In the genomic region with DNA sequence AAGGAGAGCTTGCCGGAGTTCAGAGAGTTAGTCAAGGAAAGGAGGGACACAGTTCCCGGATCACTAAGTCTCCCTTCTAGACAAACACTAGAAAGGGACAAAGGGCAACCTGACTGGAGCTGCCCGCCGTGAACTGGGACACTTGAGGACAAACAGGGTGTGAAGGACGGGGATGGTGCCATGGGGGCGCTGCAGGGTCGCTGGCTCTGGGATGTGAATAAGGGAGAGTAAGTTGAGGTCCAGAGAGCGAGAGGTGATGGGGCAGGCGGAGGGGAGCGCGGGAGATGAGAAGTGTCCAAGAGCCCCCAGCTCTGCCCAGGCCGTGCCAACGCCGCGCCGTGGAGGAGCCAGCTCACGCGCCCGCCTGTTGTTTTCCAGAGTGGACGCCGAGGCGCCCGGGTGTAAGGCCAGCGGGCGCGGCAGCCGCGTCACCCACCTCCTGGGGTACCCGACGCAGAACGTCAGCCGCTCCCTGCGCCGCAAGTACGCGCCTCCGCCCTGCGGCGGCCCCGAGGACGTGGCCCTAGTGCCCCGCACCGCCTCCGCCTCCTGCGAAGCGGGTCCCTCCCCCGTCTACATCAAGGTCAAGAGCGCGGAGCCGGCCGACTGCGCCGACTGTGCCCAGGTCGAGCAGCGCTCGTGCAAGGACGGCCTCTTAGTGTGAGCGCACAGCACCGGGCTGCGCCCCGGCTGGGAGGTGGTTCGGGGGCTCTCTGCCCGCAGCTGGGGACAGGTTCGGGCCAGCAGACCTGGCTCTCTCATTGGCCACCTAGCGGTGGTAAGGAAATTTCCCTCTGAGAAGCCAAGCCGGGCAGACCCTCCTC, we compare ENCODE assay signal across 8 mouse cellular contexts. TPM values are rescaled to one million over a fixed set of nuclear protein-coding genes. Genes with fewer than 3 reads are reported as not detected.
A peak's percentile ranks its signal among the peaks of the same experiment; 100 is the strongest.
DNase-seq lines count a peak whose midpoint lies in the region; ATAC-seq lines count a peak whose summit lies in the region.

No protein-coding gene starts in this region.

- peak overlapping the region; percentile 69 for H3K4me3 ChIP-seq in intestine, embryonic 16.5 days (ENCODE audit: low read length)

- peak overlapping the region; percentile 97 for H3K4me2 ChIP-seq in intestine, embryonic 16.5 days (ENCODE audit: low read depth, low read length)

- DNase-seq in adrenal gland, adult 18-20 months (ENCODE audit: low spot score in 2 of 2) = peak; percentile 70 to 83
- peak; percentile 89 for DNase-seq in embryo, embryonic 11 days
- DNase-seq in left cerebral cortex, postnatal 36 days (ENCODE audit: low spot score in 2 of 2) = peak; percentile 64 to 69
- DNase-seq in mesoderm, embryonic 11.5 days (ENCODE audit: low read depth, low spot score) = peak; percentile 87
- peak; percentile 34 for DNase-seq in right cerebral cortex, postnatal 36 days (ENCODE audit: low spot score in 2 of 2)
- no peak for DNase-seq in adipocyte (ENCODE audit: low spot score)

- peak overlapping the region; percentile 74 for H3K9ac ChIP-seq in intestine, embryonic 16.5 days (ENCODE audit: low read depth, low read length)

- ATAC-seq in granulocyte monocyte progenitor cell, adult 5-6 weeks (replicated peaks; ENCODE audit: poor library complexity, severe bottlenecking) = peak; percentile 66
- peak; percentile 92 for ATAC-seq in intestine, embryonic 16.5 days

- H3K4me1 ChIP-seq in intestine, embryonic 16.5 days (ENCODE audit: control insufficient read depth, insufficient read depth, low read length) = peaks cover 10% of the 10 kb centered on the region

- no peaks in the 10 kb centered on the region for H3K36me3 ChIP-seq in intestine, embryonic 16.5 days (ENCODE audit: control insufficient read depth, insufficient read depth, low read length)

- peak overlapping the region; percentile 30; the same call in 1 of the 2 replicates for H3K27ac ChIP-seq in intestine, embryonic 16.5 days (ENCODE audit: low read length)

- intact Hi-C loops in left cerebral cortex, postnatal 36 days (cut with DNase I) = loop anchor here (2.0 to 5.0 kb wide), 2 partner anchors 34 to 54 kb away; no protein-coding TSS in a partner anchor

- under 1% methylated on average over 66 of the region's 66 CpGs for WGBS in intestine, embryonic 16.5 days

- H3K9me3 ChIP-seq in intestine, embryonic 16.5 days (ENCODE audit: control insufficient read depth, low read length) = no peaks in the 10 kb centered on the region

- H3K27me3 ChIP-seq in intestine, embryonic 16.5 days (replicated peaks; ENCODE audit: control insufficient read depth, insufficient read depth, low read length) = 0 out of 2 replicates have a peak, but pooled peaks cover 7% of the 10 kb centered on the region

RNA-seq across cellular contexts. Expression of a gene that starts 7.1 kb away (rescaled TPM):
- total RNA-seq in adrenal gland, adult 18-20 months (2021) = under 1 TPM in 1 of 2 experiments, not detected in 1; 0.40 TPM
- not detected in 2 replicates for total RNA-seq in granulocyte monocyte progenitor cell, adult 5-6 weeks (2014; fragmentation: Nextera tagmentation)
- not detected in 2 replicates for total RNA-seq in granulocyte monocyte progenitor cell, adult 5-6 weeks (2017)
- polyA plus RNA-seq in intestine, embryonic 16.5 days (2015; fragmentation: Nextera tagmentation; extraction: Ambion mirVana) = 0.15 and 0.31 TPM in 2 replicates
- under 1 TPM in 1 of 2 experiments, not detected in 1; 0.47 TPM for total RNA-seq in left cerebral cortex, postnatal 36 days (2021)

RNA-seq across cellular contexts. Expression of a gene that starts 27.5 kb away (rescaled TPM):
- 1 to 10 TPM in 1 of 2 experiments, under 1 TPM in 1; 0.60 to 1.5 TPM for total RNA-seq in adrenal gland, adult 18-20 months (2021)
- 1.4 TPM in 1 of 2 replicates, not detected in the other for total RNA-seq in granulocyte monocyte progenitor cell, adult 5-6 weeks (2014; fragmentation: Nextera tagmentation)
- not detected in 2 replicates for total RNA-seq in granulocyte monocyte progenitor cell, adult 5-6 weeks (2017)
- polyA plus RNA-seq in intestine, embryonic 16.5 days (2015; fragmentation: Nextera tagmentation; extraction: Ambion mirVana) = 0.64 and 0.66 TPM in 2 replicates
- total RNA-seq in left cerebral cortex, postnatal 36 days (2021) = not detected

RNA-seq across cellular contexts. Expression of a gene that starts 39.5 kb away (rescaled TPM):
- not detected for total RNA-seq in adrenal gland, adult 18-20 months (2021)
- total RNA-seq in granulocyte monocyte progenitor cell, adult 5-6 weeks (2014; fragmentation: Nextera tagmentation) = not detected in 2 replicates
- not detected in 2 replicates for total RNA-seq in granulocyte monocyte progenitor cell, adult 5-6 weeks (2017)
- not detected in 2 replicates for polyA plus RNA-seq in intestine, embryonic 16.5 days (2015; fragmentation: Nextera tagmentation; extraction: Ambion mirVana)
- not detected for total RNA-seq in left cerebral cortex, postnatal 36 days (2021)

RNA-seq across cellular contexts. Expression of a gene that starts 42.3 kb away (rescaled TPM):
- total RNA-seq in adrenal gland, adult 18-20 months (2021) = under 1 TPM; 0.35 to 0.40 TPM
- not detected in 2 replicates for total RNA-seq in granulocyte monocyte progenitor cell, adult 5-6 weeks (2014; fragmentation: Nextera tagmentation)
- 0.46 TPM in 1 of 2 replicates, not detected in the other for total RNA-seq in granulocyte monocyte progenitor cell, adult 5-6 weeks (2017)
- polyA plus RNA-seq in intestine, embryonic 16.5 days (2015; fragmentation: Nextera tagmentation; extraction: Ambion mirVana) = 1.1 and 1.3 TPM in 2 replicates
- 1 to 10 TPM; 3.4 to 4.0 TPM for total RNA-seq in left cerebral cortex, postnatal 36 days (2021)
